Mouse (Mus musculus) bone marrow macrophage, adult 2 months (primary cell): ENCODE measurements around the gene Myocd.

ENCODE experiments used
- CTCF ChIP-seq: IDR thresholded peaks from 2 replicates; pipeline ENCODE4 v1.5.1; 2012; ENCODE audit warnings: low read depth, mild to moderate bottlenecking, low read length, moderate library complexity
- POLR2A ChIP-seq: IDR thresholded peaks from 2 replicates; pipeline ENCODE4 v1.6.1; 2012; ENCODE audit warnings: mild to moderate bottlenecking, low read depth, low read length, borderline replicate concordance

GRCm38 (mm10) chr11:65142838-65143417 lies 126.9 kb downstream of the Myocd start:
- TF ChIP-seq POLR2A (no peak), CTCF (no peak)
